Mouse (Mus musculus) olfactory bulb, adult 2 months (tissue): ENCODE measurements around the gene Rdh5.

Source experiments
- CTCF ChIP-seq: fragments of 200-500 bp; IDR thresholded peaks from 2 replicates; pipeline ENCODE4 v1.5.1; 2012; ENCODE audit warnings: low read depth, mild to moderate bottlenecking, low read length, moderate library complexity; ENCODE audit not compliant: insufficient read depth
- POLR2A ChIP-seq: fragments of 200-500 bp; IDR thresholded peaks from 2 replicates; pipeline ENCODE4 v1.6.1; 2012; ENCODE audit warnings: mild to moderate bottlenecking, low read depth, low read length, moderate library complexity; ENCODE audit not compliant: insufficient read depth

DNA sequence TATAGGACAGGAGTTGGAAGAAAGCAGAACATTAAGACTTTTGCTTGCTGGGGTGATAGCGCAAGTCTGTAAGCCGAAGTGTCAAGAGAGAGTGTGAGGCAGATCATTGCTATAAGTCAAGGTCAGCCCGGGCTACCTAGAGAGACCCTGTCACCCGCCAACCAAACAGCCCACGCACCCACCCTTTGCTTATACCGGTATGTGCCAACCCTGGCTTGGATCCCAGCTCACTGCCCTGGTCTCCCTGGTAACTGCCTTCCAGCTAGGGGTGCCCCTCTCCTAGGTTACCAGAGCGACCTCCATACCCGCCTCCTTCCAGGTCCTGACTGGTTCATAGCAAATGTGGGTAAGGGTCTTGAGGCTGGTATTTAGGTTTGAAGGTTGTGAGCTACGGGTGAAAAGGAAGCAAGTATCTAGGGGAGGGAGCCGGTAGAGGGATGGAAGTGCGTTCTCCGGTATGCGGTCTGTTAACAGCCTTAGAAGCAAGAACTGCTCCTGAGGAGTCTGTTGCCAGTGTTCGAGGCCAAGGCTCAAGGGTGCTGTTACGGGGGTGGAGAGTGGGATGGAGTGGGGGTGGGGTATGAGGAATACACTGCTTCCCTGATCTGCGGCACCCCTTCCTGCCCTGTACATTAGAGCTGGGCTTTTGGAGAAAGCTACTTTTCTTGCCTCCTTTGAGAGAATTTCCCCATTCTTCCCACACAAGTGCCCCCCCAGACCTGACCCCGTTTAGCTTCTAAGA, 26.6 kb downstream of the Rdh5 start:
- TF ChIP-seq CTCF: no peak
- no peak for TF ChIP-seq POLR2A
